In genomic region chr12:75616158-75616791, GRCm38 (mm10) we compare ENCODE assay signal across 8 mouse cellular contexts. TPM values are rescaled to one million over a fixed set of nuclear protein-coding genes. Genes with fewer than 3 reads are reported as not detected.
DNase-seq lines count a peak whose midpoint lies in the region; ATAC-seq lines count a peak whose summit lies in the region.

No protein-coding gene starts in this region.

- peak; percentile 10 to 18 for DNase-seq in cerebellum, postnatal 25 days
- no peak for DNase-seq in cerebellum, adult 9-10 months
- peak; percentile 22 for DNase-seq in forebrain, embryonic 10.5 days (ENCODE audit: extremely low spot score, low spot score)
- no peak for DNase-seq in right cerebral cortex, postnatal 10 days (ENCODE audit: low spot score in 2 of 2)
- no peak for DNase-seq in frontal cortex, postnatal 25 days (ENCODE audit: low spot score in 2 of 2)

- peaks cover 10% of the 10 kb centered on the region for H3K27me3 ChIP-seq in forebrain, embryonic 10.5 days (ENCODE audit: poor library complexity, severe bottlenecking)
- H3K27me3 ChIP-seq in hindbrain, embryonic 15.5 days: no peaks in the 10 kb centered on the region
- peaks cover 22% of the 10 kb centered on the region for H3K27me3 ChIP-seq in liver, embryonic 12.5 days (replicated peaks)
- H3K27me3 ChIP-seq in neural tube, embryonic 14.5 days (ENCODE audit: control insufficient read depth, insufficient read depth, low read length): no peaks in the 10 kb centered on the region

- no peak for ATAC-seq in hindbrain, embryonic 15.5 days (ENCODE audit: low FRiP score, low read depth)
- ATAC-seq in liver, embryonic 12.5 days: no peak; the same call in 1 of the 2 replicates
- no peak for ATAC-seq in neural tube, embryonic 14.5 days (ENCODE audit: low read depth)

- no peak overlapping the region for H3K27ac ChIP-seq in forebrain, embryonic 10.5 days
- no peak overlapping the region for H3K27ac ChIP-seq in hindbrain, embryonic 15.5 days (replicated peaks)
- H3K27ac ChIP-seq in liver, embryonic 12.5 days: no peak overlapping the region
- H3K27ac ChIP-seq in neural tube, embryonic 14.5 days (ENCODE audit: low read depth, low read length): no peak overlapping the region

- WGBS in forebrain, embryonic 10.5 days: 7% methylated on average over 24 of the region's 24 CpGs
- 9% methylated on average over 24 of the region's 24 CpGs for WGBS in hindbrain, embryonic 15.5 days
- 9% methylated on average over 24 of the region's 24 CpGs for WGBS in liver, embryonic 12.5 days (ENCODE audit: insufficient replicate concordance)
- WGBS in neural tube, embryonic 14.5 days: 9% methylated on average over 23 of the region's 24 CpGs

- H3K4me3 ChIP-seq in forebrain, embryonic 10.5 days: peak overlapping the region; percentile 40
- peak overlapping the region; percentile 12 for H3K4me3 ChIP-seq in hindbrain, embryonic 15.5 days
- peak overlapping the region; percentile 26 for H3K4me3 ChIP-seq in liver, embryonic 12.5 days
- no peak overlapping the region for H3K4me3 ChIP-seq in neural tube, embryonic 14.5 days (ENCODE audit: low read depth, low read length)

- H3K9ac ChIP-seq in hindbrain, embryonic 15.5 days: no peak overlapping the region
- H3K9ac ChIP-seq in liver, embryonic 12.5 days: no peak overlapping the region
- H3K9ac ChIP-seq in neural tube, embryonic 14.5 days (replicated peaks; ENCODE audit: low read depth, low read length): no peak overlapping the region

- H3K9me3 ChIP-seq in forebrain, embryonic 10.5 days: peaks cover 3% of the 10 kb centered on the region; the same call in 1 of the 2 replicates
- no peaks in the 10 kb centered on the region for H3K9me3 ChIP-seq in hindbrain, embryonic 15.5 days
- H3K9me3 ChIP-seq in liver, embryonic 12.5 days (replicated peaks): 0 out of 2 replicates have a peak, but pooled peaks cover 4% of the 10 kb centered on the region
- H3K9me3 ChIP-seq in neural tube, embryonic 14.5 days (ENCODE audit: control insufficient read depth, low read length): no peaks in the 10 kb centered on the region

- H3K4me1 ChIP-seq in forebrain, embryonic 10.5 days: peaks cover 9% of the 10 kb centered on the region
- H3K4me1 ChIP-seq in hindbrain, embryonic 15.5 days (replicated peaks): no peaks in the 10 kb centered on the region
- peaks cover 6% of the 10 kb centered on the region; the same call in 1 of the 2 replicates for H3K4me1 ChIP-seq in liver, embryonic 12.5 days
- no peaks in the 10 kb centered on the region for H3K4me1 ChIP-seq in neural tube, embryonic 14.5 days (ENCODE audit: control insufficient read depth, insufficient read depth, low read length)

- peak overlapping the region; percentile 43 for H3K4me2 ChIP-seq in hindbrain, embryonic 15.5 days
- H3K4me2 ChIP-seq in liver, embryonic 12.5 days: peak overlapping the region; percentile 51
- H3K4me2 ChIP-seq in neural tube, embryonic 14.5 days (ENCODE audit: low read depth, low read length): peak overlapping the region; percentile 30; the same call in 1 of the 2 replicates

- H3K36me3 ChIP-seq in forebrain, embryonic 10.5 days (replicated peaks): no peaks in the 10 kb centered on the region
- no peaks in the 10 kb centered on the region for H3K36me3 ChIP-seq in hindbrain, embryonic 15.5 days
- no peaks in the 10 kb centered on the region for H3K36me3 ChIP-seq in liver, embryonic 12.5 days
- H3K36me3 ChIP-seq in neural tube, embryonic 14.5 days (ENCODE audit: control insufficient read depth, insufficient read depth, low read length): no peaks in the 10 kb centered on the region

RNA-seq across cellular contexts. Expression of gene Ppp2r5e, which starts 20.2 kb away (rescaled TPM):
- 15.2 and 15.4 TPM in 2 replicates for polyA plus RNA-seq in forebrain, embryonic 10.5 days (2016; fragmentation: Nextera tagmentation; extraction: Ambion mirVana)
- 20.3 and 20.5 TPM in 2 replicates for polyA plus RNA-seq in hindbrain, embryonic 15.5 days (2015; fragmentation: Nextera tagmentation; extraction: Ambion mirVana)
- polyA plus RNA-seq in liver, embryonic 12.5 days (2016; fragmentation: Nextera tagmentation; extraction: Ambion mirVana): 7.9 and 8.0 TPM in 2 replicates
- polyA plus RNA-seq in neural tube, embryonic 14.5 days (2014; fragmentation: Nextera tagmentation; extraction: Ambion mirVana): 24.2 and 25.7 TPM in 2 replicates

RNA-seq across cellular contexts. Expression of gene Wdr89, which starts 53.1 kb away (rescaled TPM):
- 13.9 and 14.7 TPM in 2 replicates for polyA plus RNA-seq in forebrain, embryonic 10.5 days (2016; fragmentation: Nextera tagmentation; extraction: Ambion mirVana)
- polyA plus RNA-seq in hindbrain, embryonic 15.5 days (2015; fragmentation: Nextera tagmentation; extraction: Ambion mirVana): 5.5 and 5.7 TPM in 2 replicates
- polyA plus RNA-seq in liver, embryonic 12.5 days (2016; fragmentation: Nextera tagmentation; extraction: Ambion mirVana): 9.8 and 10.7 TPM in 2 replicates
- 5.3 and 5.7 TPM in 2 replicates for polyA plus RNA-seq in neural tube, embryonic 14.5 days (2014; fragmentation: Nextera tagmentation; extraction: Ambion mirVana)

Comparison
In these comparisons a context has a peak if more than half of its experiments do, and no peak if none do; other contexts are left out.
1. DNase-seq: peak in cerebellum, postnatal 25 days (2 of 2) and forebrain, embryonic 10.5 days (single experiment); none in cerebellum, adult 9-10 months (single experiment), right cerebral cortex, postnatal 10 days (0 of 2) and frontal cortex, postnatal 25 days (0 of 2).
2. Peak in every context shown above with its lines, with median percentiles within 50 percentile points of each other: H3K4me2 ChIP-seq.